Mouse (Mus musculus) midbrain, embryonic 14.5 days (tissue): ENCODE data around the gene Dock2. TPM values are rescaled to one million over a fixed set of nuclear protein-coding genes. Genes with fewer than 3 reads are reported as not detected.
A peak's percentile ranks its signal among the peaks of the same experiment; 100 is the strongest.

Experiments used
- ATAC-seq: fragments of 200-750 bp; cut with Nextera tagmentation; 2 replicates; pipeline ENCODE4 v1.8.0; 2017; ENCODE audit warnings: moderate number of reproducible peaks, moderate library complexity; ENCODE audit not compliant: low FRiP score, low TSS enrichment
- DNase-seq: peaks from one replicate; pipeline ENCODE4 v3.0.0-alpha.2; 2015
- H3K27ac ChIP-seq: fragments of 300-500 bp; sonication (generic); replicated peaks from 2 replicates; pipeline ENCODE4 v1.5.1; 2014; ENCODE audit warnings: mild to moderate bottlenecking, low read depth, low read length, moderate library complexity
- H3K27me3 ChIP-seq: fragments of 300-500 bp; sonication (generic); 2 replicates; pipeline ENCODE4 v1.6.1; 2014; ENCODE audit warnings: low read length, control low read depth, mixed read lengths; ENCODE audit not compliant: control insufficient read depth, insufficient read depth
- H3K36me3 ChIP-seq: fragments of 300-500 bp; sonication (generic); 2 replicates; pipeline ENCODE4 v1.6.1; 2014; ENCODE audit warnings: low read length, control low read depth; ENCODE audit not compliant: control insufficient read depth, insufficient read depth
- H3K4me1 ChIP-seq: fragments of 300-500 bp; sonication (generic); 2 replicates; pipeline ENCODE4 v1.6.1; 2014; ENCODE audit warnings: mild to moderate bottlenecking, antibody characterized with exemption, low read length, control low read depth; ENCODE audit not compliant: control insufficient read depth, insufficient read depth
- H3K4me2 ChIP-seq: fragments of 300-500 bp; sonication (generic); 2 replicates; pipeline ENCODE4 v1.6.1; 2014; ENCODE audit warnings: mild to moderate bottlenecking, low read length, moderate library complexity
- H3K4me3 ChIP-seq: fragments of 300-500 bp; sonication (generic); replicated peaks from 2 replicates; pipeline ENCODE4 v1.5.1; 2014; ENCODE audit warnings: low read depth, low read length
- H3K9ac ChIP-seq: fragments of 300-500 bp; sonication (generic); replicated peaks from 2 replicates; pipeline ENCODE4 v1.6.1; 2014; ENCODE audit warnings: mild to moderate bottlenecking, low read length, moderate library complexity
- H3K9me3 ChIP-seq: fragments of 300-500 bp; sonication (generic); 2 replicates; pipeline ENCODE4 v1.6.1; 2016; ENCODE audit warnings: low read length, control low read depth, mixed read lengths; ENCODE audit not compliant: control insufficient read depth
- WGBS: fragments of 180-500 bp; shearing (Covaris S2); extraction: QIAGEN DNeasy Blood & Tissue Kit; methylation state at CpG from one replicate; pipeline ENCODE4 v1.1.7; 2014; 5-methylcytosine and 5-hydroxymethylcytosine counted together
- polyA plus RNA-seq: library from polyadenylated mRNA; unstranded; fragments of >200 nt; fragmentation: Nextera tagmentation; extraction: Ambion mirVana; gene quantifications from 2 replicates; pipeline ENCODE4 v1.2.1, GENCODE M21; 2014

Dock2 gene
- polyA plus RNA-seq, 1 experiment from 2014 or later = 0.51 TPM

GRCm38 (mm10) chr11:34796097-34796496 is 12.4 kb upstream of the Dock2 start:
- 28% methylated on average over 4 of the region's 4 CpGs for WGBS
- Histone ChIP-seq H3K4me3 (no peak overlapping the region), H3K9me3 (no peaks in the 10 kb centered on the region), H3K36me3 (no peaks in the 10 kb centered on the region), H3K27me3 (no peaks in the 10 kb centered on the region), H3K4me1 (no peaks in the 10 kb centered on the region), H3K9ac (no peak overlapping the region), H3K4me2 (no peak overlapping the region), H3K27ac (no peak overlapping the region)
- no peak for ATAC-seq
- no peak for DNase-seq

DNA sequence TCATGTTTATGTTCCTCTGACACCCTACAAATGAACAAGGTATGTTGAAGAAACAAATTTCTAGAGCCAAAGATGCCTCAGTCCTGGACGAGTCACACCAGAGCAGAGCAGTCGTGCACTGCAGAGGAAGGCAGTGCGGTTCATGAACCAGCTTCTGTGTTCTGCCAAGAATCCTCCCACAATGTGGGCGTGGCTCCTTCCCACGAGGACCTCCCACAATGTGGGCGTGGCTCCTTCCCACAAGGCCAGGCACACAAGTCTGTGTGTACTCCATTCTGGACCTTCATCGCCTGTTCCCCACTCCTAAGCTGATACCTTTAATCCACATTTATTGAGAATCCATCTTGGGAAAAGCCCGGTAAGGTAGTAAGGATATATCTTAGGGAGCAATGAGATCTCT is 8.2 kb upstream of the Dock2 start:
- Histone ChIP-seq H3K27ac (no peak overlapping the region), H3K4me3 (no peak overlapping the region), H3K27me3 (no peaks in the 10 kb centered on the region), H3K9me3 (no peaks in the 10 kb centered on the region), H3K9ac (no peak overlapping the region), H3K4me2 (no peak overlapping the region), H3K4me1 (no peaks in the 10 kb centered on the region), H3K36me3 (no peaks in the 10 kb centered on the region)
- ATAC-seq = no peak
- 70% methylated on average over 8 of the region's 8 CpGs for WGBS
- DNase-seq = no peak

GRCm38 (mm10) chr11:34784864-34785263 is 1.2 kb upstream of the Dock2 start:
- H3K36me3 ChIP-seq = no peaks in the 10 kb centered on the region
- no peak overlapping the region for H3K4me3 ChIP-seq
- no peak overlapping the region for H3K9ac ChIP-seq
- no peak overlapping the region for H3K4me2 ChIP-seq
- ATAC-seq = no peak
- peak; percentile 20 for DNase-seq
- H3K4me1 ChIP-seq = no peaks in the 10 kb centered on the region
- no peaks in the 10 kb centered on the region for H3K27me3 ChIP-seq
- H3K27ac ChIP-seq = no peak overlapping the region
- H3K9me3 ChIP-seq = no peaks in the 10 kb centered on the region

GRCm38 (mm10) chr11:34782516-34783430 is 919 bp downstream of the Dock2 start:
- H3K27me3 ChIP-seq = no peaks in the 10 kb centered on the region
- H3K9me3 ChIP-seq = no peaks in the 10 kb centered on the region
- H3K4me3 ChIP-seq = no peak overlapping the region
- H3K9ac ChIP-seq = no peak overlapping the region
- no peak overlapping the region for H3K4me2 ChIP-seq
- WGBS = 87% methylated on average over 8 of the region's 8 CpGs
- ATAC-seq = no peak
- H3K27ac ChIP-seq = no peak overlapping the region
- no peaks in the 10 kb centered on the region for H3K36me3 ChIP-seq
- no peaks in the 10 kb centered on the region for H3K4me1 ChIP-seq
- no peak for DNase-seq

GRCm38 (mm10) chr11:34780786-34781185 is 2.9 kb downstream of the Dock2 start:
- ATAC-seq (no peak), DNase-seq (no peak)
- Histone ChIP-seq H3K27me3 (no peaks in the 10 kb centered on the region), H3K36me3 (no peaks in the 10 kb centered on the region), H3K9me3 (no peaks in the 10 kb centered on the region), H3K4me3 (no peak overlapping the region), H3K4me1 (no peaks in the 10 kb centered on the region), H3K4me2 (no peak overlapping the region), H3K27ac (no peak overlapping the region), H3K9ac (no peak overlapping the region)
- 94% methylated on average over 2 of the region's 2 CpGs for WGBS

DNA sequence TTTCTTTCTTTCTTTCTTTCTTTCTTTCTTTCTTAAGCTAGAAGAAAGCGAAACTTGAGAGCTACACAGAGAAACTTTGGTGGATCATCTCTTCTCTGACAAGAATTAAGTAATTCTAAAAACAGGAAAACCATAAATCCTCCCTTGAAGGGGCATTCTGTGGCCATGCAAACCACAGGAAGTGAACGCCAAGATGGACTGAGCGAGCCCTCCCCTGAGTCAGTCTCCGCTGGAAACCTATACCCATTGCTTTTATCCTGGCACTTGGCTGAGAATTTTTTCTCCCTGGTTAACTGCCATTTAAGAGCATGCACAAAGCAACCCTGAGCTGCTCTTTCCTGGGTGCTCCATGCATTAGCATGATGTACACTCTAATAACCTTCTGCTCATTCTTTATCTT is 3.7 kb downstream of the Dock2 start:
- Histone ChIP-seq H3K4me2 (no peak overlapping the region), H3K9ac (no peak overlapping the region), H3K4me1 (no peaks in the 10 kb centered on the region), H3K36me3 (no peaks in the 10 kb centered on the region), H3K27me3 (no peaks in the 10 kb centered on the region), H3K9me3 (no peaks in the 10 kb centered on the region), H3K27ac (no peak overlapping the region), H3K4me3 (no peak overlapping the region)
- 89% methylated on average over 4 of the region's 4 CpGs for WGBS
- ATAC-seq (no peak), DNase-seq (no peak)

GRCm38 (mm10) chr11:34778351-34778750 is 5.3 kb downstream of the Dock2 start:
- DNase-seq = no peak
- H3K27me3 ChIP-seq = no peaks in the 10 kb centered on the region
- H3K9ac ChIP-seq = no peak overlapping the region
- H3K36me3 ChIP-seq = no peaks in the 10 kb centered on the region
- no peaks in the 10 kb centered on the region for H3K4me1 ChIP-seq
- no peaks in the 10 kb centered on the region for H3K9me3 ChIP-seq
- 89% methylated on average over 3 of the region's 3 CpGs for WGBS
- H3K4me2 ChIP-seq = no peak overlapping the region
- H3K4me3 ChIP-seq = no peak overlapping the region
- H3K27ac ChIP-seq = no peak overlapping the region
- no peak for ATAC-seq

GRCm38 (mm10) chr11:34777529-34777928 is 6.2 kb downstream of the Dock2 start:
- DNase-seq = no peak
- Histone ChIP-seq H3K27me3 (no peaks in the 10 kb centered on the region), H3K4me1 (no peaks in the 10 kb centered on the region), H3K36me3 (no peaks in the 10 kb centered on the region), H3K27ac (no peak overlapping the region), H3K9ac (no peak overlapping the region), H3K4me3 (no peak overlapping the region), H3K4me2 (no peak overlapping the region), H3K9me3 (no peaks in the 10 kb centered on the region)
- 91% methylated on average over 4 of the region's 4 CpGs for WGBS
- no peak for ATAC-seq

- DNase-seq (no peak), ATAC-seq (no peak)
- WGBS = 83% methylated on average over 2 of the region's 2 CpGs
- Histone ChIP-seq H3K4me3 (no peak overlapping the region), H3K27ac (no peak overlapping the region), H3K9ac (no peak overlapping the region), H3K27me3 (no peaks in the 10 kb centered on the region), H3K36me3 (no peaks in the 10 kb centered on the region), H3K4me2 (no peak overlapping the region), H3K9me3 (no peaks in the 10 kb centered on the region), H3K4me1 (no peaks in the 10 kb centered on the region)
Measured at GRCm38 (mm10) chr11:34776054-34776453, 7.6 kb downstream of the Dock2 start.
